Mouse (Mus musculus): ENCODE results near the gene Rnf151. TPM values are rescaled to one million over a fixed set of nuclear protein-coding genes. Genes with fewer than 3 reads are reported as not detected.
A peak's percentile ranks its signal among the peaks of the same experiment; 100 is the strongest.

Gene Rnf151
- total RNA-seq (2021), result not detected
- long read RNA-seq, result 0 reads

- DNase-seq (ENCODE audit: low spot score in 2 of 2), result no peak
Measured at GRCm38 (mm10) chr17:24717943-24718342, at the start of gene Rnf151, which contains the start of gene Rps2. Gene Rnf151, minus strand, starts transcription at chr17:24718063. Gene Rps2, plus strand, starts transcription at chr17:24718116.

GRCm38 (mm10) chr17:24766266-24766875 lies 48.5 kb upstream of the Rnf151 start:
- no peak for DNase-seq (ENCODE audit: low spot score in 2 of 2)

- DNase-seq (ENCODE audit: low spot score in 2 of 2), result no peak
Measured at GRCm38 (mm10) chr17:24765016-24765905, 47.4 kb upstream of the Rnf151 start.

- no peak for DNase-seq (ENCODE audit: low spot score in 2 of 2)
Measured at GRCm38 (mm10) chr17:24761121-24761520, 43.3 kb upstream of the Rnf151 start.

- no peak for DNase-seq (ENCODE audit: low spot score in 2 of 2)
Measured at GRCm38 (mm10) chr17:24757394-24757793, 39.5 kb upstream of the Rnf151 start.

- no peak for DNase-seq (ENCODE audit: low spot score in 2 of 2)
Measured at GRCm38 (mm10) chr17:24752415-24753394, 34.8 kb upstream of the Rnf151 start, which contains the start of gene Hs3st6. Gene Hs3st6, plus strand, starts transcription at chr17:24752988.

- DNase-seq (ENCODE audit: low spot score in 2 of 2), result no peak
Measured at GRCm38 (mm10) chr17:24751528-24751927, 33.7 kb upstream of the Rnf151 start.

DNA sequence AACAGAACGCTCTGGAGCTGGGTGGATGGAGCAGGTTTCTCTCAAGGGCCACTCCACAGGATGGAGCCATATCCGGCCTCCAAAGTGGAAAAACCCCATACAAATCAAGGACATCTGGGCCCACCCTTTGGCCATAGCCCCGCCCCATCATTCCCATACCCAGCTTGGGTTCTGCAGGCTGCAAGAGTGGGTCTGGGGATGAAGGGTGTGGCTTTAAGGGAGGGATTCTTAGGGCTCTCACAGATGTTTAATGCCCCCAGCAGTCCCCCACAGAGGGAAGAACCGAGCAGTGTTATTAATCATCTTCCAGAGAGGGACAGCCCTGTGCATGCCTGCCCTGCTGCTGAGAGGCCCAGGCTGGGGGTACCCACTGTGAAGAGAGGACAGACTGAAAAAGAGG lies 29.1 kb upstream of the Rnf151 start:
- no peak for DNase-seq (ENCODE audit: low spot score in 2 of 2)

GRCm38 (mm10) chr17:24745526-24746497 lies 27.9 kb upstream of the Rnf151 start:
- peak; percentile 89 to 92 for DNase-seq (ENCODE audit: low spot score in 2 of 2)

DNA sequence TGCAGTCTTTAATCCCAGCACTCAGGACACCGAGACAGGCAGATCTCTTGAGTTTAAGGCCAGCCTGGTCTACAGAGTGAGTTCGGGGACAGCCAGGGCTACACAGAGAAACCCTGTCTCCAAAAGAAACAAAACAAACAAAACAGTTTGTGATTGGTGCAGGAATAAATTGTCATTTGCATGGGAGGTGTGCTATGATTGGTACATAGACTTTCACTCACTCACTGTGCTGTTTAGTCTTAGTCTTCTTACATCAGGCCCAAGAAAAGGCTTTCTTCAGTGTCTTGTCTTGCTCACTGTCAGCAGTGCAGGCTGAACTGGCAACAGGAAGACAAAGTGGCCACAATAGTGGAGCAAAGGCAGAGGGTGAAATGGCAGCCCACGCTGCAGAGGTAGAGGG lies 26.5 kb upstream of the Rnf151 start:
- DNase-seq (ENCODE audit: low spot score in 2 of 2), result no peak

DNA sequence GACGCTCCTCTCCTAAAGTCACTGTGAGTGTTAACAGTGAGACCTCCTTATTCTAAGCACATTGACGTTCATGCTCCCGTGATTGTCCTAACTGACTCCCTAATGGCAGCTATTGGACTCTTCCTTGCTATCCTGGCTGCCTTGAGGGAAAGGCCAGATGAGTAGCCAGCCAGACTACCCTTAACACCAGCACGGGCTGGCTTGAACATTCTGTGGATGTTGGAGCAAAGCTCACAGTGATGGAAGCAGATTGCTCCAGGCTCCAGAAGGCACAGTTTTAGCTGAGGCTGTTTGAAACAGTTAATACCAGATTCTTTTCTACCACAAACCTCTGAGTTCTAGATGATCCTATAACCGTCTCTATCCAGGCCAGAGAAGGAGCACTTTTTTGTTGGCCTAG lies 26.0 kb upstream of the Rnf151 start:
- DNase-seq (ENCODE audit: low spot score in 2 of 2), result no peak

DNA sequence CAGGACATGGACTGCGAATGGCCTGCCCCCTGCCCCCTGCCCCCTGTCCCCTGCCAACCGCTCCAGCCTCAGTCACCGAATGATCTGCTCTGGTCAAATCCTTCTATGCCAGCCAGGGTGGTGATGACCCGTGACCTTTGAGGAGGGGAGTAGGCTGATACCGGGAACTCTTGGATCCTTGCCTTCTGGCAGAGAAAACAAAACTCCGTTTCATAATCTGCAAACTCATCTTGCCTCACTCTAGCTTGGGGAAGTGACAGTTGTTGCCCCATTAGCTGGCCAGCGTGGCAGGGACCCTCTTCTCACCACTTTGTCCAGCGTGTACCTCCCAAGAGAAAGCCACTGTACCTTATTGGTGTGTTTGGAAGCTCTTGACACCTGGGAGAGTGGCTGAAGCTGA lies 24.4 kb upstream of the Rnf151 start:
- DNase-seq (ENCODE audit: low spot score in 2 of 2), result no peak

- no peak for DNase-seq (ENCODE audit: low spot score in 2 of 2)
Measured at GRCm38 (mm10) chr17:24739926-24740325, 22.1 kb upstream of the Rnf151 start.

GRCm38 (mm10) chr17:24738238-24738637 lies 20.4 kb upstream of the Rnf151 start:
- DNase-seq (ENCODE audit: low spot score in 2 of 2), result no peak

DNA sequence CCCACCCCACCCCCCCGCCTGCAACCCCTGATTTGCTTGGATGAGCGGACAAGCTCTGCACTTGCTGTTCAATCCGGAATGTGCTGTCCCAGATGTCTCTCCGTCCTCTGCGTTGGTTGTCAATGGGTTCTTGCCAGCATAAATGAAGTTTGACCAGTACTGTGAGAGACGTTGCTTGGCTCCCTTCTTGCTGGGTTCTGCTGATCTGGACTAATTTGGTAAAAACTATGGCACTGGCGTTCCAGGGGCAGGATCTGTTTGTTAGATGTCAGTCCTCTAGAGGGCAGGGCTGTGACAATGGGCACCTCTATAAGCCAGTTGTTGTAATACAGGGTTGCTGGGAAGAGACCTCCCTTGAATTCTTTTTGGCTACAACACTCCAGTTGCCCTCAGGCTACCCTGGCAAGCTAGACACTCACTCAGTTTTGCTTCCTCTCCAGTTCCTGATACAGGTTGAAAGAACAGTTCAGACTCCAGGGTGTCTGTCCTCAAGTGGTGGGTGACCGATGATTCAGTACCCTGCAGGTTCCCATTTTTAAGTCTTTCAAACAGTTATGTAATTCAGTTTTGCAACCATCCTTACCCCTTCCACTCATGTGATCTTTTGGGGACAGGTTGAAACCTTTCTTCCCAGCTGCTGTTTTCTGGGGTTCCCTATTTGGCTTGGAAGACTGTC lies 19.4 kb upstream of the Rnf151 start:
- DNase-seq (ENCODE audit: low spot score in 2 of 2), result no peak

DNA sequence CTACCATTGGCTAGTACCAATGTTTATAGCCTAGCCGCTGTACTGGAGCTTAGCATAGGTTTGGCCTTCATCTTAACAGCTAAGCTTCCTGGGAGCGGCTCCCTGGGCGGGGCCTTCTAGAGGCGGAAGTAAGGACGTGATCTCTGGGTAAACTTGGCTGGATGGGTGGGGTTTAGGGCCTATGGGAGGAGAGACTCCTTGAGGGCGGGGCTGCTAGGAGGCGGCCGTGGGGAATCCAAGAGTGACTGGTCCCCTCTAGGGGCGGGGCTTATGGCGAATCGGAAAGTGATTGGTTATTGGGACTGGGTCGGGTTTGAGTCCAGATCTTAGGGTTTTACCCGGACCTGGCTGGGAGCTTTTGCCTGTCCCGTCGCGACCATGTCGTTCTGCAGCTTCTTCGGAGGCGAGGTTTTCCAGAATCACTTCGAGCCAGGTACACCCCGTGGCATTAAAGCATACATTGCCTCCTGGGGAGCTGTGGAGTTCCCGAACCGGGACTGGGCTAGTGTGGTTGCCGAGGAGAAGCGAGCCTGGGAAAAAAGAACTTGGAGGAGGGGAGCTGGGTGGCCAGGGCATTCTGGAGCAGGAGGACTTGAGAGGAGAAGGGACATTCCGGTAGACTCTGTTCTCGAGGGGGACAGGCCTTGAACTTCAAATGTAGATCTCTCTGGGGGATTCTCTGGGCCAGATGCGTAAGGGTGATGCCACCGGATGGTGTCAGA lies 18.6 kb upstream of the Rnf151 start, which contains the start of gene Msrb1:
Gene Msrb1, plus strand, starts transcription at position 313 of the 722 bp plus-strand sequence.
- DNase-seq (ENCODE audit: low spot score in 2 of 2), result peak; percentile 86 to 91

GRCm38 (mm10) chr17:24735446-24735845 lies 17.6 kb upstream of the Rnf151 start:
- DNase-seq (ENCODE audit: low spot score in 2 of 2), result no peak

- no peak for DNase-seq (ENCODE audit: low spot score in 2 of 2)
Measured at GRCm38 (mm10) chr17:24734513-24734912, 16.6 kb upstream of the Rnf151 start.

All from layer of hippocampus, postnatal 10 days (tissue).